Mouse (Mus musculus): Measurements from ENCODE around the gene Sqstm1.
"Not testable (repeated sequence)": the region's sequence is repeated elsewhere in the genome, so short reads cannot be mapped to it uniquely, and the experiment has no call there.

The Sqstm1 gene

GRCm38 (mm10) chr11:50207344-50207743, 3.3 kb downstream of the Sqstm1 start:
- DNase-seq: no peak

DNA sequence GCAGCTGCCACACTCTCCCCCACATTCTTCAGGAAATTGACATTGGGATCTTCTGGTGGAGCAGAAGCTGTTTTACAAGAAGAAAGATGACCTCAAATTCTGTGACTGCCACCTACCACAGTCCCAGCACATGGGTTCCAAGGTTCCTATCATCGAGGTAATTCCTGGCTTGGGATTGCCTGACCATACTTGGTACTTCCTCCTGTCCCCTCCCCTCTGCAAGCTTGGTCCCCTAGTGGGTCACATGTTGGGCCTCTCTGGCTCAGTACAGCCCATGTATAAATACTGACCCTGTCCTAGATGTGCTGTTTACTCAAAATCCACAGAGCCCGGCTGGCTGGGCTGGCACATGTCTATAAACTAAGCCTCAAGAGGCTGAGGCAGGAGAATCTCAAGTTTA, 4.6 kb downstream of the Sqstm1 start:
- no peak for DNase-seq

- no peak for DNase-seq
These were observed 5.2 kb downstream of the Sqstm1 start for GRCm38 (mm10) chr11:50205434-50205833.

- DNase-seq: no peak
These were observed 7.3 kb downstream of the Sqstm1 start for GRCm38 (mm10) chr11:50203302-50203827.

- no peak for DNase-seq
These were observed 9.0 kb downstream of the Sqstm1 start for GRCm38 (mm10) chr11:50201590-50201989.

GRCm38 (mm10) chr11:50200613-50201012, 10.0 kb downstream of the Sqstm1 start:
- DNase-seq: peak; percentile 65

DNA sequence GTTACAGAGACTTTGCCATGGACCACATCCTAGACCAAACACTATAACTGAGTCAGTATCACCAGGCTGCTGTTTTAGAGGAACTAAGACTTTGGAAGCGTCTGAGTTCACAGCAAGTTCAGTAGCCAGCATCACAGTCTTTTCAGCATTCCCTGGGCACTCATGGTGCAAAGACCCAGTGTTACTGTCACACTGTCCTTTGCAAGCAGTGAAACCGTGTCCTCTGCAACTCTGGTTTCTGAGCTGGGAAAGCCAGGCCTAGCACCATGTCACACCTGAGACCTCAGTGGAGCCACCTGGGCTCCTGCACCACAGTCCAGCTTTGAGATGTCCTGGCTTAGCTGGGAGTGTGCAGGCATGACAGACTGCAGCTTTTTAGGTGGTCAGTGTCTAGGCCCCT, 11.7 kb downstream of the Sqstm1 start:
- DNase-seq: no peak

- no peak for DNase-seq
These were observed 12.3 kb downstream of the Sqstm1 start for GRCm38 (mm10) chr11:50198219-50198846.

DNA sequence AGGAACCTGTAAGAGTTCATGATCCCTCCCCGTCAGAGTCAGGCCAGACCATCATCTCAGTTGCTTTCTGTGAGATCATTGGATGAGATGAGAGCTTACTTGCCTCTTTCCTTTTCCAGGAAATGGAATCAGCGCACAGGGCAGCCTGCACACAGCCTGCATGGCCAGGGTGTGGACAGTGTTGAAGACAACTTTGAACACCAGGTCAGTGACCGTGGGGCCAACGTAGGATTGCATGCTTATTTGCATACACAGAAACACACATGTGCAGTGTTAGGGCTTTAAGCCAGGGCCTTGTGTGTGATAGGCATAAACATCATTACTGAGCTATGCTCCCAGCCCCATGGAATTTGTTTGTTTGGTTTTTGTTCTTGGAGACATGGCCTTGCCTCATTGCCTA, 13.1 kb downstream of the Sqstm1 start:
- DNase-seq: no peak

- no peak for DNase-seq
These were observed 15.8 kb downstream of the Sqstm1 start for GRCm38 (mm10) chr11:50194793-50195192.

- DNase-seq: no peak
These were observed 16.6 kb downstream of the Sqstm1 start for GRCm38 (mm10) chr11:50194070-50194469.

- no peak for DNase-seq
These were observed 18.3 kb downstream of the Sqstm1 start for GRCm38 (mm10) chr11:50192278-50192677.

GRCm38 (mm10) chr11:50190362-50190761, 20.3 kb downstream of the Sqstm1 start:
- DNase-seq: no peak

DNA sequence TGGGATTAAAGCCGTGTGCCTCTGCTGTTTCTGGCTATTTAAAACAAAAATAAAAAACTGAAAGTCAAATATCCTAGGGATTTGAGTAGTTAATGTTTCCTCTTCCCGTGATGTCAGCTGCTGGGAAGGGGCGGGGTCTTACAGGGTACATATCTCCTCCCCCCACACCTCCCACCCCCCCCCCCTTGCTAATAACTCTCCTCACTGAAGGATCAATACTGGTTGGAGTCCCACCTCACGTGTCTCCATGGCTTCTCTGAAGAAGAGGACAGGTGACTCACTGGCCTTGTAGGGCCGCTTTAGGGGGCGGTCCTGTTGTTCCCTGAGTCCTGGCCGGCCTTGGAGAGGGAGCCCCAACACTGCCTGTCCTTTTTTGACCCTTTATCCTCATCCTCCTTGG, 21.9 kb downstream of the Sqstm1 start:
- DNase-seq: no peak

DNA sequence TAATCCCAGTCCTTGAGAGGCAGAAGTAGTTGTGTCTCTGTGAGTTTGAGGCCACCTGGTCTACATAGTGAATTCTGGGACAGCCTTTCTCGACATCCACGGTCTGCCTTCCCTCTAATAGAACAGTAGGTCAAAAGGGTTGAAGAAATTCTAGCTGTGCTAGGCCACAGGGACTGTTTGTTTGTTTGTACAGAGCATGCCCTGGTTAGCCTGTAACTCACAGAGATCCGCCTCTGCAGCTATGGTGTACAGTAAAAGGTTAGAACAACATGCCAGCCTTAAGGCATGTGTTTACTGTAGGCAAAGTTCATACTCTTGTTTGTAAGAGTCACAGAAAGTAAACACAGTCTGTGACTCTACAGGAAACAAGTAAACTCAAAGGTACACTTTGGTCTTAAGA, 25.8 kb downstream of the Sqstm1 start:
- DNase-seq: no peak

DNA sequence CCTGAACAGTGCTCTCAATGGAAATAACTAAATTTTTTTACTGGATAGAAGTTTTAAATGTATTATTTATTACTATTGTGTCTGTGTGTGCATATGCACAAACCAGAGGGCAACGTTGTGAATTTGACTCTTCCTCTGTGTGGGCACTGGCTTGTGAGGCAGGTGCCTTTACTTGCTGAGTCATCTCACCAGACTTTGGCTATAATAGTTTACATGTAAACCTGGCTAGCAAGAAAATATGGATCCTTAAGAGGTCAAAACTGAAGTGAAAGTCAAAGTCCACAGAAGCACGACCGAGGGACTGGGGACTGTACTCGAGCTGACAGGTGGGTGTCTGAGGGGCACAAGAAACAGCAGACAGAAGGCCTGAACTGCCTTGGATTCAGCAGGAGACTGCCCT, 27.9 kb downstream of the Sqstm1 start:
- no peak for DNase-seq

GRCm38 (mm10) chr11:50180478-50181231, 30.0 kb downstream of the Sqstm1 start:
- no peak for DNase-seq

DNA sequence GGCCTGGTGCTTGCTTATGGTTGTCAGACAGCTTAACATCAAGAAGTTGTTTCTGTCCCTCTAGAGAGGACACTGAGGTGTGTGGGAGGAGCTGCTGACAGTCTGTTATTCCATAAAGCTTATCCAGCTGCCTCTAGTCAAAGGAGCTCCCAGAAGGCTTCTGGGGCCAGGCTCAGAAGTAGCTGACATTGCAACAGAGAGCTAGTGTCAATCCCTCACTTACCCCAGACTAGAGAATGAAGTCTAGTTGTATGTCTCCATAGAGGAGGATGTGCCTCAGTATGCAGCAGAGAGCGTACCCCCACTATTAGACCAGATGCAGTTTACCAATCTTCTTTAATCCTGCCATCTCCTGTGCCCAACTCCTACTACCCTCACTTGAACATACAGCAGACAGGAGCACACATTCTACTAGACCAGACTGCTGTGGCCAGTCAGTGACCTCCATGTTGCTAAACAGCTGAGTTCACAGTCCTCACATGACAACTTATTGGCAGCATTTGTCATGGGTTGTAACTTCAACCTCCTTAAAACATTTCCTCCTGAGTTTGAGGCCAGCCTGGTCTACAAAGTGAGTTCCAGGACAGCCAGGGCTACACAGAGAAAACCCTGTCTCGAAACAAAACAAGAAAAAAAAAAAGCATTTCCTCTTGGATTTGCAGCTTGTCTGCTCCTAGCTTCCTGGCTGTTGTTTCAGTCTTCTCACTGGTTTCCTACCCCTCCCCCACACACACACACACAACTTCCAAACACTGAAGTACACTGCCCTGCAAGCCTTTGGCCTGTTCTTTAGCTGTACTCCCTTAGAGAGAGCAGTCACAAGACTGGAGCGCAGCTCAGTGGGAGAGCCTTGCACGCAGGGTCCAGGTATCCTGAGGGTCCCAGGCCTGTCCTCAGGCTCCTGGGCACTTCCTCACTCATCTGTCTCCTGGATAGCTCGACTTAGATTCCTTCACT, 31.8 kb downstream of the Sqstm1 start:
- DNase-seq: no peak

GRCm38 (mm10) chr11:50177111-50177510, 33.5 kb downstream of the Sqstm1 start:
- no peak for DNase-seq

DNA sequence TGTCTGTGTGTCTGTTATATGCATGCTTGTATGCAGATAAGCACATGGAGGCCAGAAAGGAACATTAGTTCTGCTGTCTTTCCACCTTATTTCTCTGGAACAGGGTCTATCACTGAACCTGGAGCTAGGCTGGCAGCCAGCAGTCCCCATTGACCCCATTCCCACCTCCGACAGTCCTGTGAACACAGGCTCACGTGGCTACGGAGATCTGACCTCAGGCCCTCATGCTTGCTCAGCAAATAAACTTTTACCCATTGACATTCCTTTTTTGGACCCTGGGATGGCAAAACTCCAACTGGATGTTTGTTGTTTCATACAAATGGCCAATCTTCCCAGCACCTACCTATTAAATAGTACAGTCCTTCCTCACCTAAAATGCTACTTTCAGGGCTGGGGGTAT, 34.3 kb downstream of the Sqstm1 start:
- DNase-seq: no peak

DNA sequence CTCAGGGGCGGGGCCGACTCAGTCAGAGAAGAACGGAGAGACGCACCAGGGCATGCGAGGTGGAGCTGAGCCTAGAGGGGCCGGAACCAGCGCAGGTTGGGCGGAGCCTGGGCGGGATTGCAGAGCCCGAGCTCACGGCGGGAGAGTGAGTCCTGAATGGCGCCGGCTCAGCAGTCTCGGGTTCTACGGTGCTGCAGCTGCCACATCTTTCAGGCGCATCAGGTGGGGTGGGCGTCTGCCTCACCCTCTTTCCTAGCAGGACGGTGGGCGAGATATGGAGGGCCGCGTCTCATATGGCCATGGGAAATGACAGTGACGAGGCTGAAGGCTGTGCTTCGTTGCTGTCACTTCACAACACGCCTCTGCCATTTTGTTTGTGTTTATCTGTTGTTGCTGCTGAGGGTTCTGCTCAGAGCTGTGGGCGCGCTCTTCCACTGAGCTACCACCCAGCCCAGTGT, 35.9 kb downstream of the Sqstm1 start:
- peak; percentile 100 for DNase-seq

DNA sequence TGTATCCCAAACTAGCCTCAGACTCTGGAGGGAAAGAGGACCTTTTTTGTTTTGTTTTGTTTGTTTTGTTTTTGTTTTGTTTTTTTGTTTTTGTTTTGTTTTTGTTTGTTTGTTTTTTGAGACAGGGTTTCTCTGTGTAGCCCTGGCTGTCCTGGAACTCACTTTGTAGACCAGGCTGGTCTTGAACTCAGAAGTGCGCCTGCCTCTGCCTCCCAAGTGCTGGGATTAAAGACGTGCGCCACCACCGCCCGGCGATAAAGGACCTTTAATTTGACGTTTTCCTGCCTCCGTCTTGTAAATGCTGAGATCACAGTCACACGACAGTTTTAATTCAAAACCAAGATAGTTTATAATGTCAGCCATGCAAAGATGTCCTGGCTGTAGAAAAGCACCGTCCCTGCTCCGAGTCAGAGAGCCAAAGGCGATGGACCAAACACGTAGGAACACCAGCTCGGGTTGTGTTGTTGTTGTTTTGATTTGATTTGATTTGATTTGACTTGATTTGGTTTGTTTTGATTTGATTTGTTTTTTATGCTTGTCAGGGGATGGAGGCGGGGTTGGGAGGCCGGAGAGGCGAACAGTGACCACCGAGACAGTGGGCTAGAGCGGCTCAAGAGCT, 36.4 kb downstream of the Sqstm1 start, which contains the start of gene Mrnip:
Gene Mrnip, plus strand, starts transcription at position 334 of the 619 bp plus-strand sequence.
- DNase-seq: not testable (repeated sequence)

- DNase-seq: no peak
These were observed 42.3 kb downstream of the Sqstm1 start for GRCm38 (mm10) chr11:50168352-50168751.
